Mouse (Mus musculus): ENCODE measurements around the gene Slc2a5.

- TF ChIP-seq CTCF (IDR thresholded peaks at IDR 0.05; ENCODE audit: control insufficient read depth, insufficient read depth, low read length) (no peak), POLR2A (IDR thresholded peaks at IDR 0.05; ENCODE audit: borderline replicate concordance, control insufficient read depth, low read depth, low read length) (no peak)
Measured at GRCm38 (mm10) chr4:150174027-150174426, 54.9 kb downstream of the Slc2a5 start.

All from bone marrow, adult 2 months (tissue).